Mouse (Mus musculus) CH12.LX (cell line): ENCODE measurements around the gene Cytl1.

Experiments used
- CHD1 ChIP-seq: IDR thresholded peaks from 2 replicates; pipeline ENCODE4 v1.6.1; 2012; ENCODE audit warnings: low read depth, low read length, improper control_type of control experiment, inconsistent platforms
- CHD2 ChIP-seq: IDR thresholded peaks from 2 replicates; pipeline ENCODE4 v1.6.1; 2011; ENCODE audit warnings: low read length, improper control_type of control experiment
- CTCF ChIP-seq, 2 experiments: IDR thresholded peaks in 1 of 2; conservative IDR thresholded peaks in 1 of 2; 2 replicates each; pipeline ENCODE4 v1.5.1; 2011 to 2012; ENCODE audit warnings: low read depth in 2 of 2, low read length in 2 of 2, improper control_type of control experiment in 1 of 2, inconsistent platforms in 1 of 2, mild to moderate bottlenecking in 1 of 2, moderate library complexity in 1 of 2
- EP300 ChIP-seq: IDR thresholded peaks from 2 replicates; pipeline ENCODE4 v1.6.1; 2011; ENCODE audit warnings: low read length, improper control_type of control experiment
- GABPA ChIP-seq: IDR thresholded peaks from 2 replicates; pipeline ENCODE4 v1.6.1; 2012; ENCODE audit warnings: low read depth, low read length, improper control_type of control experiment, inconsistent platforms; ENCODE audit not compliant: insufficient replicate concordance
- HCFC1 ChIP-seq: IDR thresholded peaks from 2 replicates; pipeline ENCODE4 v1.6.1; 2012; ENCODE audit warnings: low read depth, mild to moderate bottlenecking, inconsistent platforms, low read length, improper control_type of control experiment
- MAX ChIP-seq: IDR thresholded peaks from 2 replicates; pipeline ENCODE4 v1.6.1; 2011; ENCODE audit warnings: low read length, improper control_type of control experiment
- MAZ ChIP-seq: IDR thresholded peaks from 2 replicates; pipeline ENCODE4 v1.6.1; 2012; ENCODE audit warnings: low read depth, mild to moderate bottlenecking, inconsistent platforms, low read length, improper control_type of control experiment, moderate library complexity
- MXI1 ChIP-seq: IDR thresholded peaks from 2 replicates; pipeline ENCODE4 v1.6.1; 2011; ENCODE audit warnings: mild to moderate bottlenecking, low read depth, low read length, improper control_type of control experiment
- MYC ChIP-seq: IDR thresholded peaks from 2 replicates; pipeline ENCODE4 v1.6.1; 2011; ENCODE audit warnings: low read depth, mild to moderate bottlenecking, improper control_type of control experiment, low read length
- NELFE ChIP-seq: IDR thresholded peaks from 2 replicates; pipeline ENCODE4 v1.6.1; 2011; ENCODE audit warnings: low read depth, low read length, improper control_type of control experiment
- POLR2A ChIP-seq: IDR thresholded peaks from 2 replicates; pipeline ENCODE4 v1.6.1; 2011; ENCODE audit warnings: low read depth, mild to moderate bottlenecking, improper control_type of control experiment, low read length
- SMC3 ChIP-seq: IDR thresholded peaks from 2 replicates; pipeline ENCODE4 v1.6.1; 2011; ENCODE audit warnings: low read depth, low read length, improper control_type of control experiment
- UBTF ChIP-seq: IDR thresholded peaks from 2 replicates; pipeline ENCODE4 v1.6.1; 2012; ENCODE audit warnings: low read depth, mild to moderate bottlenecking, inconsistent platforms, low read length, improper control_type of control experiment, moderate library complexity

DNA sequence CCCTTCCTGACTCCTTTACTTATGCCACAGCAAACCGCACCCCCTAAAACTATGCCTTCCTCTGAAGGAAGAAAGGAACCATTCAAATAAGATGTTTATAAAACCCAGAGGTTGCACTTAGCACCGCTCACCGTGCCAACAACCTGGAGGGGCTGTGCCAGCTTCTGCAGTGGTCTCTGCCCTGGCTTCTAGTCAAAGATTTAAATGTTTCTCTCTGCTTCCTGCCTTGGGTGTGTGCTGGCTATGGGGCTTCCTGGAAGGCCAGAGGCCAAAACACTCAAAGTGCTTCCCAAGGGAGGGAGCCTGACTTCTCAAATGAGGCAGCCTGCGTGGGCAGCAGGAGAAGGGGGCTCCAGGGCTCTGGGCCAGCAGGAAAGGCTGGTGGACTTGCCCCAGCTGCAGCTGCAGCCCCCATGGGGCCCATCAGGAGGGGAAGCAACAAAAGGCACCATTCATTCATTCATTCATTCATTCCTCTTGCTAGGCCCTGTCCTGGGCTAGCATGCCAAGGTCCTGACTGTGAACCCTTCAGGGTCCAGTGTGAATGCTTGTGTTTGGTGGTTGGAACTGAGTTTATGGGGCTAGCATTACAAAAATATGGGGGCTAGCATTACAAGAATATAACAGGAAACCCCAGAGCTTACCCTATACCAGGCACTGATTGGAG, 10.0 kb upstream of the Cytl1 start:
- TF ChIP-seq CTCF (conservative IDR thresholded peaks at IDR 0.05 in 1 of 2, IDR thresholded peaks at IDR 0.05 in 1 of 2; ENCODE audit: low read depth in 2 of 2, low read length in 2 of 2) = no peak
- TF ChIP-seq MYC = no peak
- TF ChIP-seq POLR2A = no peak
- TF ChIP-seq SMC3 = no peak
- TF ChIP-seq HCFC1 = no peak
- no peak for TF ChIP-seq NELFE
- TF ChIP-seq CHD1 = no peak
- TF ChIP-seq MAZ = no peak
- no peak for TF ChIP-seq MAX
- TF ChIP-seq EP300 = no peak
- no peak for TF ChIP-seq GABPA
- no peak for TF ChIP-seq UBTF
- TF ChIP-seq CHD2 = no peak
- TF ChIP-seq MXI1 = no peak
